Mouse (Mus musculus) T-helper 17 cell (primary cell): ENCODE measurements around the gene Rap1gap.

ENCODE experiments used
- in situ Hi-C, 2 experiments: fragments of 300-600 bp; cut with MboI, MseI; formaldehyde crosslinking; loops; 1 replicate in 1 of 2; 2 replicates in 1 of 2; pipeline ENCODE4 v1.15.1; 2025; ENCODE audit warnings: high pct_unique_total_duplicates in 2 of 2

The Rap1gap gene

GRCm38 (mm10) chr4:137687234-137687825 is 22.8 kb downstream of the Rap1gap start:
- in situ Hi-C loops = no loop called here

- in situ Hi-C loops = no loop called here
Measured at GRCm38 (mm10) chr4:137692107-137692902, 27.8 kb downstream of the Rap1gap start.

GRCm38 (mm10) chr4:137695300-137695699 is 30.8 kb downstream of the Rap1gap start:
- in situ Hi-C loops = no loop called here

- in situ Hi-C loops = no loop called here
Measured at GRCm38 (mm10) chr4:137695900-137696299, 31.4 kb downstream of the Rap1gap start.

- in situ Hi-C loops = no loop called here
Measured at GRCm38 (mm10) chr4:137697156-137697885, 32.8 kb downstream of the Rap1gap start.

- in situ Hi-C loops = no loop called here
Measured at GRCm38 (mm10) chr4:137698076-137698985, 33.8 kb downstream of the Rap1gap start.

GRCm38 (mm10) chr4:137699264-137700211 is 35.0 kb downstream of the Rap1gap start:
- in situ Hi-C loops = no loop called here

- in situ Hi-C loops = no loop called here
Measured at GRCm38 (mm10) chr4:137700960-137701359, 36.4 kb downstream of the Rap1gap start.

GRCm38 (mm10) chr4:137703077-137703476 is 38.6 kb downstream of the Rap1gap start:
- in situ Hi-C loops = no loop called here

GRCm38 (mm10) chr4:137704561-137704960 is 40.0 kb downstream of the Rap1gap start:
- in situ Hi-C loops = no loop called here

GRCm38 (mm10) chr4:137705379-137705778 is 40.9 kb downstream of the Rap1gap start:
- in situ Hi-C loops = no loop called here

GRCm38 (mm10) chr4:137706510-137706909 is 42.0 kb downstream of the Rap1gap start:
- in situ Hi-C loops = no loop called here

- in situ Hi-C loops = no loop called here
Measured at GRCm38 (mm10) chr4:137707216-137707990, 42.9 kb downstream of the Rap1gap start.

- in situ Hi-C loops = no loop called here
Measured at GRCm38 (mm10) chr4:137712963-137713362, 48.4 kb downstream of the Rap1gap start.

- in situ Hi-C loops = no loop called here
Measured at GRCm38 (mm10) chr4:137714020-137714624, 49.6 kb downstream of the Rap1gap start.

GRCm38 (mm10) chr4:137717005-137717404 is 52.5 kb downstream of the Rap1gap start:
- in situ Hi-C loops = no loop called here

- in situ Hi-C loops = no loop called here
Measured at GRCm38 (mm10) chr4:137717671-137718070, 53.1 kb downstream of the Rap1gap start.

- in situ Hi-C loops = no loop called here
Measured at GRCm38 (mm10) chr4:137719378-137720077, 55.0 kb downstream of the Rap1gap start.
